Mouse (Mus musculus) kidney, adult 8-10 months (tissue): Measurements from ENCODE around the gene Hjurp.
"Not testable (repeated sequence)": the region's sequence is repeated elsewhere in the genome, so short reads cannot be mapped to it uniquely, and the experiment has no call there.

Experiments
- DNase-seq, 2 experiments: peaks; one replicate each; pipeline ENCODE4 v3.0.0; 2022

The Hjurp gene

DNA sequence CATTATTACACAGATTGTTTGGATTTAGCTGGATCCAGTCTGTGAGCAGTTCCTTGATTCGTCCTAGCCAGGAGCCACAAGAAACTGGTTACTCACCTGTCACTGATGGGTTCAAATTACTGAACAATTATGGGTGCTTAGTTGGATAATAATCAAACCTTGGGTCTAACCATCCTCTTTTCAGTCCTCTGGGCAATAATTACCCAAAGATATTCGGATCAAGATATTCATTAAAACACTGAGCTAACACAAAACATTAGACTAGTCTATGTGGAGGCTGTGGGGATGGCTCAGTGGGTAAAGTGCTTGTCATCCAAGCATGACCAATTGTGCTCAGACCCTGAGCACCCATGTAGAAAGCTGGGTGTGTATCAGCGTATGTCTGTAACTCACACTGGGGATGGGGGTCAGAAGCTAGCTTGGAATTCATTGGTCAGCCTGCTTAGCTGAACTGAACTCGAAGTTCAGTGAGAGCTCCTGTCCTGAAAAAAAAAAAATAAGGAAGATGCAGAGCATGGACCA, 41.5 kb downstream of the Hjurp start:
- peak; percentile 62 to 78 for DNase-seq

DNA sequence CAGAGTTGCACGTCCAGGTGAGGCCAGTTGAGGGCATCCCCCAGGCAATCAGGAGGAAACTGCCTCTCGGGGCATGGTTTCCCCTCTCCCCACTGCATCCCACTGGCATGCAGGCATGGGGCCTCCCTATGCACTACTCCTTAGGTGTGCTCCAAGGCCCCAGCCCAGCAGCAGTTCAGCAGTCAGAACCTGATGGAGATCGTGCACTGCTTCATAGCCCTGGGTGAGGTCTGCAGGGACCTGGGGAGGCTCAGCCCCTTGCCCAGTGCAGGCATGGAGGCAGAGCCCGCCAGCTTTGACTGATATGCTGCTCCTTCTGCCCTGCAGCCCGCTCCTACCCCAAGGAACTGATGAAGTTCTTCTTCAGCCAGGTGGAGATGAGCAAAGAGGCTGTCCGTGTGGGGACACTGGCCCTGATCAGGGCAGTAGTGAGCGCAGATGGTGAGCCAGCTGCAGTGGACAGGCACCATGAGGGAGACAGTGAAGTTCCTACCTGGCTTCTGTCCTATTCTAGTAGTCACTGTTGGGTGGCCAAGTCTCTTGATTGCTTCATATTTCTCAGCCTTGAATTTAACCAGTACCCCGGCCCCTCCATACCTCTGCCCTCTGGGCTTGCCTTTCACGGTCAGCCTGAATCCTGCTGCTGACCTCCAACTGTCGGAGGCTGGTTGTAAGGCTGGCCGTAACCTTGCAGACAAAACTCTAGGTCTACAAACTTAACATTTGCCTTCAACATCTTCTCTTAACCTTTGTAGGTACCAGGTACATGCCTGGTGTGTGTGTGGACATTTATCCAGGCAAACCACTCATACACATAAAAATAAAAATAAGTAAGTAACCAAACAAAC, 42.2 kb downstream of the Hjurp start:
- DNase-seq, result no peak

DNA sequence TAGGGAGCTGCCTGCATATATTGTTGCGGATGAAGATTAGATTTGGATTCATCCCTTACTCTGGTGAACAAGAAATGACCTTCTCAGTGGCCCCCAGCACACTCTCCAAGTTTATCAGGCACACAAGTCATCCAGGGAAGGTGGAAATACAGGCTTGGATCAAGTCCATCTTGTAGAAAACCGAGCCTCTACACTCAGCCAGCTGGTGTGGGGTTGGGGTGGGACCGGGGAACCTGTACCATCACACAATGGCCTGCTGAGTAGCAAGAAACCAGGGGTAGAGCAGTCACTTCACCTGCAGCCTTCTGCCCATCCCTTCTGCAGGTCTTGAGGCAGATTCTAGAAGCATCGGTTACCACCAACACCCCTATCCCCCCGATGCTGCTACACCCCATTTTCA, 42.8 kb downstream of the Hjurp start:
- DNase-seq, result no peak

GRCm38 (mm10) chr1:88234248-88234610, 43.2 kb downstream of the Hjurp start:
- DNase-seq, result no peak

DNA sequence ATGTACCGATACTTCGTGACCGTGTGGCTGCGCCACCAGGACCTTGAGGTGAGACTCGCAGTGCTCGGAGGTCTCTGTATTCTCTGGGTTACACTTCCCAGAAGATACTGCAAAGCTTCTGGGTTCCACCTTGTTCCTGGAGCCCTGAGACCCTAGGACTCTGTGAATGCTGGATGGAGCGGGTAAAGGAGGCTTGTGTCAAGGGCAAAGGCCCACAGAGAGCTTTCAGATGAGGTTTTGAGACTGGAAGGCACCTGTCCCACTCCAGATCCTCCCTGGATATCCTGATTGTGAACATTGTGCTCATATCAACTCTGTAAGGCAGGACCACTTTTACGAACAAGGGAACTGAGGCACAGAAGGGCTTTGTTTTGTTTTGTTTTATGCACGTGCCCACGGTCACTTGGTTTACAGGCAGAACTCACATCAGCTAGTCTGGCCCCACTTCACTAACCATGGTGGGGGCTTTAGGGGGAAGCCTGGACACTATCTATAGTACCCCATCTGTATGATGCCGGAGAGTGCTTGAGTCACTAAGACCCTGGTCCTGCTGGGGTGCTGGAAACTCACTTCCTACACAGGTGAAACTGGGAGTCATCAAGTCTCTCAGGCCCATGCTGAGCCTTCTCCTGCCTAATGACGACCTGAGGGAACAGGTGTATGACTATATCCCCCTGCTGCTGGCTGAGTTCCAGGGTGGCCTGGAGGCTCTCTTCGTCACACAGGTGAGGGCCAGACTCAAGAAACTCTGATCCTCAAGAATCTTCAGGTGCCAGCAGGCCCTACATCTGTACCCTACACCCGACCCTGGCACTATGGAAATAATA, 43.8 kb downstream of the Hjurp start:
- DNase-seq, result no peak

DNA sequence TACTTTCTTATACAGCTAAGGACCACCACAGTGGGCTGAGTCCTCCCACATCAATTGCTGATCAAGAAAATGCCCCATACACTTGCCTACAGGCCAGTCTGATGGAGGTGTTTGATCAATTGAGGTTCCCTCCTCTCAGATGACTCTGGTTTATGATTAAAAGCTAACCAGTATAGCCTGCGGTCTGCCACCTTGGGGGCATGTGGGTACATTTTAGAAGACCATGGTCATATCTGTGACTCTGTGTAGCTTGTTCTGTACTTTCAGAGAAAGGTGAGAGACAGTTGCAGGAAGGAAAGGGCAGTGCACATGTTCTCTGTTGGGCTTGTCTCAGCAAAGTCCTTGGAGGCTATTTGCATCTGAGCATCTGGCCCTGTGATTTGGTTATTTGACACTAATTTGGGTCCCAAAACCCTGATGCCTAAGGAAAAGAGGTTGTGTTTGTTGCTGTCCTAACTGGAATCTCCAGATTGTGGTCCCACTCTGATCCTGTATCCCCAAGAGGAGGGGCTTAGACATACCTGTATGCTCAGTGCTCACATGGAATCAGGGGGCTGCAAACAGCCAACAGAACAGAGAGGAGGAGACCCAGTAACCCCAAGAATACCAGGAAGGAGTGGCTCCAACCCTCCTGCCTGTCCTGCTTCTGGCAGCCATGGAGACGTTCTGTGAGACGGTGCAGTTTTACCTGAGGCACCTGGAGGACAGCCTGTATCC, 44.6 kb downstream of the Hjurp start:
- no peak for DNase-seq

- DNase-seq, result no peak
Observed at GRCm38 (mm10) chr1:88231803-88232499, 45.5 kb downstream of the Hjurp start.

DNA sequence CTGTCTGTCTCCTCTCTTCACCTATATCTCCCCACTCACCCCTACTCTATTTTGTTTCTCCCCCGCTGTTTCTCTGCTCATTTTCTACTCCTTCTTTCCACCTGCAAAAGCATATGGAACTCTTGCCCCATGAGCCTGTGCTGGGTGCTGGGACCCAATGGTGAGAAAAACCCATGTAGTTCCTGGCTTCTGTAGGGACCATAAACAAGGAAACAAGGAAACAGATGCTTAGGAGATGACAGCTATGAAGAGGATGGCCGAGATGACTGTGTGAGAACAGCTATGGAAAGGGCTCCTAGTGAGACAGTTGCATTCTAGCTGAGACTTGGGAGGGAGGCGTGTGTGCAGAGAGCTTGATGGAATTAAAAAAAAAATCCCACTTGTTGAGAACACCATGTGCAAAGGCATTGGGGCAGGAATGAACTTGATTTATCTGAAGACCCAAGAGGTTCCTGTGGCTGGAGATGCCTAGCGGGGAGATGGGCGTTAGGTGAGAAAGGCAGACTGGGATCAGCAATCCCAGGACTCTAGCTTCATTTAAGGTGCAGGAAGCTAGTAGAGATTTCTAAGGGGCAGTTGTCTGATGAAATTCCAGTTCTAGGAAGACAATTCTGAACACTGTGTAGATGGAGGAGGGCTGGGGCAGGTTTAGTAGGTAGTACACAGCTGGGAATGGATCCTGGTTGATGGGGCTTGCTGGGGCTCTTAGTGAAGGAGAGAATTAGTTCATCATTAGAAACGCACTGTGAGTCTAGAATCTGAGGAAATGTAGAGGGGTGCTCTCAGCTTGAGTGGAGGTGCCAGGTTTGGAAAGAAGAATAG, 46.2 kb downstream of the Hjurp start:
- no peak for DNase-seq

DNA sequence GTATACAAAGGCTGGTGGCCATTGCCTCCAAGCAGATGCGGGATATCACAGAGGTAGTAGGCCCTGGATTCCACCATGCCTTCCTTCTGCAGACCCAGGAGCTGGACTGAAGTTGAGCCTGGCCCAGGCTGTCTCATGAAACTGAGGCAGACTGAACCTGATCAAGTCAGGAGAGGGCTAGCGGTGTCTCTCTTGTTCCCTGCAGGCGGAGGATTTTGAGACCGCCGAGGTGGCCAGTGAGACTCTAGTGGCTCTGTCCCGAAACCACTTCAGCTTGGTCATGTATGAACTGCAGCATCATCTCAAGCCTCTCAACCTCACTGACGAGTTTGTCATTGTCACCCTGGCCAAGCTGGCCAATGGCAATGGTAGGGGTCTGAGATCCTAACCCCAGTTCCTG, 47.0 kb downstream of the Hjurp start:
- no peak for DNase-seq

- DNase-seq, result no peak
Observed at GRCm38 (mm10) chr1:88229986-88230385, 47.4 kb downstream of the Hjurp start.

- DNase-seq, result no peak
Observed at GRCm38 (mm10) chr1:88229566-88229965, 47.9 kb downstream of the Hjurp start.

DNA sequence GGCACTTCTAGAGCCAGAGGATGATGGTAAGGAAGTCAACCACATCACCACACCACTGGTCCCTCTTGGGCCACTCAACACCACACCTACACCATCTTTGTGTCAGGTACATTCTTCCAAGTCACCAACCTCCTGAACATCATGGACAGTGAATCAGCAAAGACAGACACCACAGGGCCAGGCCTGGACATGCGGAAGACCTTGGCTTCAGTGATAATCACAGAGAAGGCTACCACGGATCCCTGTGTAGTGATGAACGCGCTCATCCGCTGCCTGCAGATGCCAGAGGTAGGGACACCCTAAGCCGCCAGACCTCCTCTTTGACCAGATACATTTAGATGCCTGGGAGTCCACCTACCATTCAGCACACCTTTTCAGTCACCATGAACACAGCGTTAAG, 49.3 kb downstream of the Hjurp start:
- DNase-seq, result peak in 1 of 2 experiments; percentile 1

- DNase-seq, result peak in 1 of 2 experiments; percentile 2
Observed at GRCm38 (mm10) chr1:88227482-88227881, 50.0 kb downstream of the Hjurp start.

GRCm38 (mm10) chr1:88226670-88227379, 50.6 kb downstream of the Hjurp start, which contains the start of gene Mroh2a:
Gene Mroh2a (plus strand): TSS chr1:88226986.
- peak in 1 of 2 experiments; percentile 4 for DNase-seq

- DNase-seq, result no peak
Observed at GRCm38 (mm10) chr1:88225741-88226140, 51.7 kb downstream of the Hjurp start.

- not testable (repeated sequence) for DNase-seq
Observed at GRCm38 (mm10) chr1:88225301-88225700, 52.1 kb downstream of the Hjurp start.

GRCm38 (mm10) chr1:88224029-88224776, 53.2 kb downstream of the Hjurp start:
- DNase-seq, result peak in 1 of 2 experiments; percentile 55

DNA sequence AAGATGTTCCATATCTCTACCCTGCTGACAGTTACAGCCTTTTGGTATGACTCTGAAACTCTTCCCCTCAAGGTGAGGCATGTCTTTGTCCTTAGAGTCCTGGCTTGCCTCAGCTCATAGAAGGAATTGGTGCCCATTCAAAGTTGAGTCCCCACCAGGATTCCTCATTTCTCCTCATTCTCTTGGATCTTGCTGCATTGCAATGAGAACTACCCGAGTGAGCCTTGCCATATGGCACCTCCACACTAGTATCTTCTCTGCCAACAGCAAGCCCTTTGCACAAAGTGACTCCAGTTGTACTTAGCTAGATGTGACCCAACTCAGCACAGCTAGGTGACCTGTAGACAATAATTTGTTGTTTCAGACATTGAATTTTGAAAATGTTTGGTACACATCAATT, 53.8 kb downstream of the Hjurp start:
- DNase-seq, result no peak

DNA sequence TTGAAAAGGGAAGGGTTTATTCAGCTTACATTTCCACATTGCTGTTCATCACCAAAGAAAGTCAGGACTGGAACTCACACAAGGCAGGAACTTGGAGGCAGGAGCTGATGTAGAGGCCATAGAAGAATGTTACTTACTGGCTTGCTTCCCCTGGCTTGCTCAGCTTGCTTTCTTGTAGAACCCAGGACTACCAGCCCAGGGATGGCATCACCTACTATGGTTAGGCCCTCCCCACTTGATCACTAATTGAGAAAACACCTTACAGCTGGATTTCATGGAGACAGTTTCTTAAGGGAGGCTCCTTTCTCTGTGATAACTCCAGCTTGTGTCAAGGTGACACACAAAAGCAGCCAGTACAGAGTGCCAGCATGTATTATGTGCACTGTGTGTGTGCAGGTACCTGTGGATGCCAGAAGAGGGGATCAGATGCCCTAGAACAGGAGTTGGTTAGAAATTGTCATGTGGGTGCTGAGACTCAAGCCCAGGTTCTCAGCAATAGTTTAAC, 54.4 kb downstream of the Hjurp start:
- not testable (repeated sequence) for DNase-seq

- no peak for DNase-seq
Observed at GRCm38 (mm10) chr1:88222216-88222615, 55.2 kb downstream of the Hjurp start.
